Mouse (Mus musculus) small intestine, adult 2 months (tissue): ENCODE measurements around the gene Usp18.

Experiments used
- CTCF ChIP-seq: fragments of 200-500 bp; IDR thresholded peaks from 2 replicates; pipeline ENCODE4 v1.5.1; 2012; ENCODE audit warnings: low read depth, mild to moderate bottlenecking, control low read depth, inconsistent platforms, low read length, moderate library complexity, mixed read lengths; ENCODE audit not compliant: insufficient replicate concordance, insufficient read length; ENCODE audit errors: extremely low read depth
- POLR2A ChIP-seq: fragments of 200-500 bp; IDR thresholded peaks from 2 replicates; pipeline ENCODE4 v1.6.1; 2012; ENCODE audit warnings: low read depth, mild to moderate bottlenecking, control low read depth, inconsistent platforms, low read length, moderate library complexity

DNA sequence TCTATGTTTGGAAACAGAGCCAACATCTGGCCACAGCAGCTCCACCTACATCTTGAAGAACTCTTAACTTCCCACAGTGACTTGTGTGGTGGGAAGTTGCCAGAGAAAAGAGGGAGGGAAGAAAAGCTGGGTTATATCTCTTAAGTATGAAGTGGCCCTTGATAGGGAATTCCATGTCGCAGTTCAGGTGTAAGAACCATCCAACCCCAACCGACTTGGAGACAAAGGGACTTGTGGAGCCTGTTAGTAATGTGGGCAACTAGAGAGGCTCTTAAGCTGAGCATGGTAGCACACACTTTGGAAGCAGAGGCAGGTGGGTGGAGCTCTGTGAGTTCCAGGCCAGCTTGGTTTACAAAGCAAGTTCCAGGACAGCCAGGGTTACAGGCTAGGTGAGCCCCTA, 36.1 kb upstream of the Usp18 start:
- TF ChIP-seq POLR2A: no peak
- TF ChIP-seq CTCF: no peak
